Mouse (Mus musculus) mesoderm, embryonic 11.5 days (tissue): Measurements from ENCODE around the gene Pcmtd2.
"Not testable (repeated sequence)": the region's sequence is repeated elsewhere in the genome, so short reads cannot be mapped to it uniquely, and the experiment has no call there.

Experiments
- DNase-seq: peaks from one replicate; pipeline ENCODE4 v3.0.0-alpha.2; 2012; ENCODE audit warnings: low read depth, low spot score

The Pcmtd2 gene

DNA sequence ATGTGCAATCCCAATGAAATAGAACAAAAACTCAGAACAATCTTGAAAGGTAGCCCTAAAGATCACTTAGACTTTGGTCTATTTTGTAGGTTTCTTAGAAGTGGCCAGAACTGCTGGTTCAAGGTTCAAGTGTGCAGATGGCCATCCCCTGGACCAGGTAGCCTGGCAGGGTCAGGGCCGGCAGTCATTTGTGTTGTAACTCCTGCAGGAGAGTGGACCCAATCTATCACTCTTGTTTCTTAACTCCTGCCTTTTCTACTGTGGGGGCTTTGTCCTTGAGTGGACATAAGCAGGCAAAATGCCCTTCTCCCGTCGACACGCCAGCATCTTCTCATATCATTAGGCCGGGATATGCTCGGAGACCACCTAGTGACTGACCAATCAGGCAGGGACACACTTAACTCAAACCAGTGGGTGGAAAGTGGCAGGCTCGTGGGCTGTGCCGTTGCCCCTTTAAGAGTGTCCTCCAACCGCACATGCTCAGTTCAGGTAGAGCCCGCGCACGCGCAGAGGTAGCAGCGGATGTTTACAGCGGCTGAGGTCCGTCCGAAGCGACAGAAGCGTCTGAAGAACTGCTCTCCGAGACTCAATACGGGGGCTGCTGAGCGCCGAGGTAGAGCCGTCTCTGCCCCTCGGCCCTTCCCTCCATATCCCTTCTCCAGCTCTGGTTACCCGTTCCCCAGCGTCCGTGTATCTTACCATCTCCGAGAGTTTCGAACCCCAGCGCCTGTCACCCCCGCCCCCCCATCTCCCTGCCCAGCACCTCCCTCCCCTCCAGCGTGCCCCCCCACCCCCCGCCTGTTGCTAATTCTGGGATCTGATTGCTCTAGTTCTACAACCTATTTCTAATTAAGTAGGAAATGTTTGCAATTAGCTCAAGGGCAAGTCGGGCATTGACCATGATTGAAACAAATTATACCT is at the start of gene Pcmtd2:
Gene Pcmtd2 (plus strand): TSS at position 483 of the 921 bp plus-strand sequence.
- DNase-seq: peak; percentile 95

DNA sequence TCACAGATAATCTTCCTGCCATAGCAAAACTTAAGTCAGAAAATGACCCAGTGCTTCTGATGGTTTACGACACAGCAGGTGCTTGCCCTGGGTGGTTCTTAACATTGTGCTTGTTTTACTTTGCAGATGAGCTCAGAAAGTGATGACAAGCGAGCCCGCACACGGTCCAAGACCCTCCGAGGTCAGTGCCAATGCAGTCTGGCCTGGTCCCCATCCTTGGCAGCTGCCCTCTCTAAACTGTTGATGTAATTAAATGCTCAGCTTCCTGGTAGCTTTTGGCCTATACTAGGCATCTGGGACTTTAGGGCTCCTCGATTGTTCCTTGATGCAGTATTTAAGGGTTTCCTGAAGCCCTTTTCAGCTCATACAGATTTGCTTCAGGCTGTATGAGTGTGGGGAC is 48.3 kb upstream of the Pcmtd2 start:
- no peak for DNase-seq

DNA sequence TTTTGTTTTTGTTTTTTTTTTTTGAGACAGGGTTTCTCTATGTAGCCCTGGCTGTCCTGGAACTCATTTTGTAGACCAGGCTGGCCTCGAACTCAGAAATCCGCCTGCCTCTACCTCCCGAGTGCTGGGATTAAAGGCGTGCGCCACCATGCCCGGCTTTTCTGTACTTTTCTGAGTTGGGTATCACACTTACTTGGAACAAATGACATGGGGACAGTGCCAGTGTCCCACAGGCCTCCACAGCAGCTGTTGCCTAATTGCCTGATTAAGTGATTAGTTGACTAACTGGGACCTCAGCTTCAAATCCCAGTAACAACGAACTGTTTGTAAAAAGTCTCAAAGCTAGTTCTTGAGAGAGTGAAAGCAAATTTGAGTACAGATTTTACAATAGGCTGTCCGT is 44.5 kb upstream of the Pcmtd2 start:
- DNase-seq: not testable (repeated sequence)

- peak; percentile 11 for DNase-seq
Measured at GRCm38 (mm10) chr2:181795641-181796130, 42.0 kb upstream of the Pcmtd2 start.

DNA sequence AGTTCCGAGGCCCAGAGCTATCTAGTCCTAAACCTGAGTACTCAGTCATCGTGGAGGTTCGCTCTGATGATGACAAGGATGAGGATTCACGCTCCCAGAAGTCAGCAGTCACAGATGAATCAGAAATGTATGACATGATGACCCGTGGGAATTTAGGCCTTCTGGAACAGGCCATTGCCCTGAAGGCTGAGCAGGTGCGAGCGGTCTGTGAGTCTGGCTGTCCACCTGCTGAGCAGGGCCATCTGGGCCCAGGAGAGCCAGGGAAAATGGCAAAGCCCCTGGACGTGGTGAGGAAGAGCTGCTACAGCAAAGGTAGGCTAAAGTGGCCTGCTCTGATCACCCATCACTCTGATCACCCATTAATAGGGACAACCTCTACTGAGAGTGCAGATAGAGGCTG is 40.0 kb upstream of the Pcmtd2 start:
- no peak for DNase-seq

GRCm38 (mm10) chr2:181829032-181829650 is 8.5 kb upstream of the Pcmtd2 start:
- no peak for DNase-seq

GRCm38 (mm10) chr2:181832745-181833144 is 4.9 kb upstream of the Pcmtd2 start:
- DNase-seq: no peak

GRCm38 (mm10) chr2:181838293-181838680 is 633 bp downstream of the Pcmtd2 start:
- DNase-seq: peak; percentile 9

GRCm38 (mm10) chr2:181845709-181846394 is 8.2 kb downstream of the Pcmtd2 start:
- DNase-seq: no peak

DNA sequence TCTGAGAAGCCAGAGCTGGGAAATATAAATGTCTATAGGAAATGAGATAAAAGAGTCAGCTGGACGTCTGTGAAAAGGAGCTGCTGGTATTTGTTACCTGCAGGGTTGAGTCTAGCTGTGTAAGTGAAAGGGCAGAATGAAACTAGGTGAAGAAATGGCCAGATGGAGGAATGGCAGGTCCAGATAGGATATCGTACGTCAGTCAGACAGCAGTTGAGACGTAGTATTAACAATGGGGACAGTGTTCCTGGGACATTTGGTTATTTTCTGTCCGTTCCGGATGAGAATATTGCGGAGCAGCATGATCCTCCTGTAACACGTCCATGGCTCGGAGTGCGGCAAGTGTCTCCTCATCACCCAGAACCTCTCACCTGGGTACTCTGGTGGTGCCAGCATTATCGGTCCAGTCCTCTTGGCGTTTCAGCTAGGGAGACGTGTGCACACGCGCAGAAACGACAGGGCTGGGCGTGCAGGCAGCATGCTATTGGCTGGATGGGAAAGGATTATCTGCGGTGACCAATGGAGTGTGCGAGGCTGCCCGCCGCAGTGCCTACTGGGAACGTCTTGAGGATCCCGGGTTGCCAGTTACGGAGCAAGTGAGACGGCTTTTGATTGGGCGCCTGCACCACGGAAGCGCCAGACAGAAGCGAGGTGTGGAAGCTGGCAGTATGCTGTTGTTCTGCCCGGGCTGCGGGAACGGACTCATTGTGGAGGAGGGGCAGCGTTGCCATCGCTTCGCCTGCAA is 26.3 kb downstream of the Pcmtd2 start, which contains the start of gene Polr3k:
Gene Polr3k (plus strand): TSS at position 547 of the 745 bp plus-strand sequence.
- peak; percentile 96 for DNase-seq

DNA sequence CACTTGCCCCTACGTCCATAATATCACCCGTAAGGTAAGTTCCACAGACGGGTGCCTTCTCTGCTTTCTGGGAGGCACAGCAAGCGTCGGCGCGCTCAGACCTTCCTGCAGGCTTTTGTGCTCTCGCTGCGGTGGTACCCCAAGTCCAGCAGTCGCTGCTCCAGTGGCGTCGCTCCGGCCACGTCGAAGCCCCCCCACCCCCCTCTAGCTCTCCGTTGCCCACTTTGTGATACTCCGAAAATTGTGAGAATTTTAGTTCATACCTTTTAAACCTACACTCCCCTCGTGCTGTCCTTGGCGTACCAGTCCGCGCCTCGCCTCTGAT is 26.8 kb downstream of the Pcmtd2 start:
- no peak for DNase-seq

GRCm38 (mm10) chr2:181866931-181867330 is 29.3 kb downstream of the Pcmtd2 start:
- peak; percentile 74 for DNase-seq

DNA sequence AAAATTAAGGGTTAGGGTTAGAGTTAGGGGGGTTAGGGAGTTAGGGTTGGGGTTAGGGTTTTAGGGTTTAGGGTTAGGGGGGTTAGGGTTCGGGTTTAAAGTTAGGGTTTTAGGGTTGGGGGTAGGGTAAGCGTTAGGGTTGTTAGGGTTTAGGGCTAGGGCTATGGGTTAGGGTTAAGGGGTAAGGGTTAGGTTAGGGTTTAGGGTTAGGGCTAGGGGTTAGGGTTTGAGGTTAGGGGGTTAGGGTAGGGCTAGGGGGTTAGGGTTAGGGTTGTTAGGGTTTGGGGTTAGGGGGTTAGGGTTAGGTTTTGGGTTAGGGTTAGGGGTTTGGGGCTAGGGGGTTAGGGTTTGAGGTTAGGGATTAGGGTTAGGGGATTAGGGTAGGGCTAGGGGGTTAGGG is 33.4 kb downstream of the Pcmtd2 start:
- DNase-seq: no peak

- DNase-seq: no peak
Measured at GRCm38 (mm10) chr2:181878903-181879302, 41.2 kb downstream of the Pcmtd2 start.

GRCm38 (mm10) chr2:181883022-181883749 is 45.5 kb downstream of the Pcmtd2 start:
- no peak for DNase-seq
